Mouse (Mus musculus) MEL (cell line): Measurements from ENCODE around the gene Chrna9.

Source experiments
- CTCF ChIP-seq, 3 experiments: IDR thresholded peaks in 2 of 3; conservative IDR thresholded peaks in 1 of 3; 2 replicates each; pipeline ENCODE4 v1.5.1; 2011 to 2012; ENCODE audit warnings: low read length in 3 of 3, low read depth in 2 of 3, mild to moderate bottlenecking in 2 of 3, improper control_type of control experiment in 1 of 3, inconsistent platforms in 1 of 3, mixed read lengths in 1 of 3, moderate library complexity in 1 of 3; ENCODE audit not compliant: control insufficient read depth in 1 of 3, insufficient read depth in 1 of 3, poor library complexity in 1 of 3, severe bottlenecking in 1 of 3
- E2F4 ChIP-seq: IDR thresholded peaks from 2 replicates; pipeline ENCODE4 v1.6.1; 2011; ENCODE audit warnings: low read depth, low read length, improper control_type of control experiment, borderline replicate concordance
- GABPA ChIP-seq: IDR thresholded peaks from 2 replicates; pipeline ENCODE4 v1.6.1; 2012; ENCODE audit warnings: low read depth, mild to moderate bottlenecking, inconsistent platforms, low read length, improper control_type of control experiment, moderate library complexity
- GATA1 ChIP-seq: IDR thresholded peaks from 2 replicates; pipeline ENCODE4 v1.6.1; 2011; ENCODE audit warnings: low read depth, low read length, improper control_type of control experiment
- JUND ChIP-seq: IDR thresholded peaks from 2 replicates; pipeline ENCODE4 v1.6.1; 2011; ENCODE audit warnings: low read depth, mild to moderate bottlenecking, improper control_type of control experiment, low read length
- RAD21 ChIP-seq: IDR thresholded peaks from 2 replicates; pipeline ENCODE4 v1.6.1; 2011; ENCODE audit warnings: mild to moderate bottlenecking, low read depth, low read length, improper control_type of control experiment
- RCOR1 ChIP-seq: IDR thresholded peaks from 2 replicates; pipeline ENCODE4 v1.6.1; 2012; ENCODE audit warnings: low read depth, mild to moderate bottlenecking, inconsistent platforms, low read length, improper control_type of control experiment
- ZC3H11A ChIP-seq: IDR thresholded peaks from 2 replicates; pipeline ENCODE4 v1.6.1; 2012; ENCODE audit warnings: low read depth, mild to moderate bottlenecking, inconsistent platforms, low read length, improper control_type of control experiment

DNA sequence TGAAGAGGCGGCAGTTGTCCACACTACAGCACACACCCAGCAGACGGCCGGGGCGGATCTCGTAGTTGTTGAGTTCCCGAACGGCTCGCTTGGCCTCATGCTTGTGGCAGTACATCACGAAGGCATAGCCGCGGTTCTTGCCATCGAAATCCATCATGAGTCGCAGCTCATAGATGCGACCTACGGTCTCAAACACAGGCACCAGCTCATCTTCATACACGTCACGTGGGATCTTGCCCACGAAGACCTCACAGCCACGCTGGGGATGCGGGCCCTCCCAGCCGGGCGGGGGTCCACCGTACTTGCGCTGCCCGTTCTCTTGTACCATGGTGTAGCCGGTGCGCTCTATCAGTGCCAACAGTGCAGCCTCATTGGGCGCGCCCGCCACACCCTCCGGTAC lies 92.1 kb downstream of the Chrna9 start:
- TF ChIP-seq CTCF (IDR thresholded peaks at IDR 0.05 in 2 of 3, conservative IDR thresholded peaks at IDR 0.05 in 1 of 3; ENCODE audit: control insufficient read depth in 1 of 3, insufficient read depth in 1 of 3, low read depth in 2 of 3, low read length in 3 of 3, poor library complexity in 1 of 3, severe bottlenecking in 1 of 3): no peak
- no peak for TF ChIP-seq RCOR1
- TF ChIP-seq GABPA: no peak
- no peak for TF ChIP-seq RAD21
- TF ChIP-seq E2F4: no peak
- no peak for TF ChIP-seq JUND
- TF ChIP-seq GATA1: no peak
- TF ChIP-seq ZC3H11A: no peak
